Mouse (Mus musculus): ENCODE measurements around the gene Ccr7. TPM values are rescaled to one million over a fixed set of nuclear protein-coding genes. Genes with fewer than 3 reads are reported as not detected.

Ccr7 gene
- polyA plus RNA-seq, 2 experiments, result 0.11 to 0.29 TPM

DNA sequence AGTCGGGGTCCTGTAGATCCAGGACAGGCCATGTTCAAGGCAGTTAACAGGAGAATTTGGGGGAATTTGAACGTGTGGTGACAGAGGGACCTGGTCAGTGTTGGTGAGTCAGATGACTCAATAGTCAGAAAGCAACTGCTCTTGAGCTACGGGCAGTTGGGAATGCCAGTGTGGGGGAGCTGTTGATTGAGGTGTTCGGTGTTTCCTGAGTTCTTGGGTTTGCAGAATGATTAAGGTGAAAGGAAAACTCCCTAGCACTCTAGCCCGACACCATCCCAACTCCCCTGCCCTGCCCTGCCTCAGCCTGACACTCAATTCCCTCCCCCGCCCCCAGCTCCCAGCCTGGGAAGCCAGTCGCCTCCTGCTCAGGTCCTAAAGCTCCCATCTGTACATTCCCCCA lies 4.0 kb downstream of the Ccr7 start:
- no peaks in the 10 kb centered on the region for H3K9me3 ChIP-seq (ENCODE audit: control insufficient read depth, low read length)
- no peaks in the 10 kb centered on the region for H3K27me3 ChIP-seq (ENCODE audit: control insufficient read depth, insufficient read depth, low read length)
- H3K4me2 ChIP-seq (ENCODE audit: low read depth), result no peak overlapping the region
- no peak for TF ChIP-seq EP300 (IDR thresholded peaks at IDR 0.05; ENCODE audit: low read depth)
- no peak for TF ChIP-seq CTCF (IDR thresholded peaks at IDR 0.05; ENCODE audit: low read depth)
- no peak overlapping the region for H3K4me3 ChIP-seq (ENCODE audit: insufficient read depth in 1 of 2, low read depth in 2 of 2, low read length in 2 of 2)
- ATAC-seq (ENCODE audit: insufficient read depth) (no peak), DNase-seq (ENCODE audit: low read depth in 3 of 3, low spot score in 3 of 3) (no peak)
- no peaks in the 10 kb centered on the region for H3K36me3 ChIP-seq (replicated peaks; ENCODE audit: control insufficient read depth, insufficient read depth, low read depth)
- no peak overlapping the region for H3K27ac ChIP-seq
- 43% methylated on average over 7 of the region's 7 CpGs for WGBS (ENCODE audit: insufficient replicate concordance)
- H3K9ac ChIP-seq (replicated peaks), result no peak overlapping the region
- peaks cover 0 to 3% of the 10 kb centered on the region in 2 experiments; a peak in 1 of 4 replicates for H3K4me1 ChIP-seq (replicated peaks; ENCODE audit: control insufficient read depth in 2 of 2, insufficient read depth in 2 of 2, low read length in 1 of 2)

DNA sequence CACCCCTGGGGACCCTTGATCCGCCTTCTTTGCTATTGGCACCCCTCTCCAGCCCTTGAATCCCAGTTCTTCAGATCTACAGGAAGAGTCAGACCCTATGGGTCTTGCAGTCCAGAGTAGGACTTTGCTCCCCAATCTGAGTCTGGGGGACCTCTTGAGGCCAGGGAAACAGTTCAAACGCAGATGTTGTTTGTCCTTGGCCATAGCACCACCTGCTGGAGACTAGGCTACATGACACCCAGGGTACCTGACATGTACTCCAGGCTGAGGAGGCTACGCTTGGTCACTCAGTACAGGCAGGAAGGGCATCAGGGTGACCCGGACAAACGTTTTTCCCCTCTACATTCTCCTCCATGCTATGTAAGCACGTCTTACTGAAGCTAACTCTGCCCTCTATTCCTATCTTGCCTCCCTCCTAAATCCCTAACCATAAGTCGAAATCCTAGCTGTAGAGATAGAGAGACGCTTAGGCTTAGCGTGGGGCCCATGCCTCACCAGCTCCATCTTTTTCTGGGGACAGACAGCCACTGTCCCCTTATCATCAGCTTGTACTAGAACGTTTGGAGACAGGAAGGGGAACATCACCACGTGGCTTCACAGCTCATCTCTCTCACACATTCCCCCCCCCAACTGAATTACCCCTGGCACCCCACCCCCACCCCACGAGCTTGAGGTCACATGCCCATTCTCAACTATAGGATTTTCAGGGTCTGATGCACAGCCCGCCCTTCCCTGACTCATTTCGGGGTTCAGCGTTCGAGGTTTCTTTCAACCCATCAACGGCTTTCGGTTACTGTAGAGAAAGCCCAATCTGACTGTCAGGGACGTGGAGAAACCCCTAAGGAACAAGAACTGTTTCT lies 4.7 kb downstream of the Ccr7 start:
- no peaks in the 10 kb centered on the region for H3K27me3 ChIP-seq (ENCODE audit: control insufficient read depth, insufficient read depth, low read length)
- H3K27ac ChIP-seq, result no peak overlapping the region
- H3K36me3 ChIP-seq (replicated peaks; ENCODE audit: control insufficient read depth, insufficient read depth, low read depth), result no peaks in the 10 kb centered on the region
- H3K9ac ChIP-seq (replicated peaks), result no peak overlapping the region
- no peaks in the 10 kb centered on the region for H3K9me3 ChIP-seq (ENCODE audit: control insufficient read depth, low read length)
- no peak overlapping the region for H3K4me3 ChIP-seq (ENCODE audit: insufficient read depth in 1 of 2, low read depth in 2 of 2, low read length in 2 of 2)
- ATAC-seq (ENCODE audit: insufficient read depth) (peak; percentile 37; the same call in 1 of the 2 replicates), DNase-seq (ENCODE audit: low read depth in 3 of 3, low spot score in 3 of 3) (peak; percentile 31 to 45 (median 37))
- peaks cover 0 to 3% of the 10 kb centered on the region in 2 experiments; a peak in 1 of 4 replicates for H3K4me1 ChIP-seq (replicated peaks; ENCODE audit: control insufficient read depth in 2 of 2, insufficient read depth in 2 of 2, low read length in 1 of 2)
- peak; percentile 96 for TF ChIP-seq CTCF (IDR thresholded peaks at IDR 0.05; ENCODE audit: low read depth)
- TF ChIP-seq EP300 (IDR thresholded peaks at IDR 0.05; ENCODE audit: low read depth), result no peak
- 34% methylated on average over 19 of the region's 19 CpGs for WGBS (ENCODE audit: insufficient replicate concordance)
- no peak overlapping the region for H3K4me2 ChIP-seq (ENCODE audit: low read depth)

DNA sequence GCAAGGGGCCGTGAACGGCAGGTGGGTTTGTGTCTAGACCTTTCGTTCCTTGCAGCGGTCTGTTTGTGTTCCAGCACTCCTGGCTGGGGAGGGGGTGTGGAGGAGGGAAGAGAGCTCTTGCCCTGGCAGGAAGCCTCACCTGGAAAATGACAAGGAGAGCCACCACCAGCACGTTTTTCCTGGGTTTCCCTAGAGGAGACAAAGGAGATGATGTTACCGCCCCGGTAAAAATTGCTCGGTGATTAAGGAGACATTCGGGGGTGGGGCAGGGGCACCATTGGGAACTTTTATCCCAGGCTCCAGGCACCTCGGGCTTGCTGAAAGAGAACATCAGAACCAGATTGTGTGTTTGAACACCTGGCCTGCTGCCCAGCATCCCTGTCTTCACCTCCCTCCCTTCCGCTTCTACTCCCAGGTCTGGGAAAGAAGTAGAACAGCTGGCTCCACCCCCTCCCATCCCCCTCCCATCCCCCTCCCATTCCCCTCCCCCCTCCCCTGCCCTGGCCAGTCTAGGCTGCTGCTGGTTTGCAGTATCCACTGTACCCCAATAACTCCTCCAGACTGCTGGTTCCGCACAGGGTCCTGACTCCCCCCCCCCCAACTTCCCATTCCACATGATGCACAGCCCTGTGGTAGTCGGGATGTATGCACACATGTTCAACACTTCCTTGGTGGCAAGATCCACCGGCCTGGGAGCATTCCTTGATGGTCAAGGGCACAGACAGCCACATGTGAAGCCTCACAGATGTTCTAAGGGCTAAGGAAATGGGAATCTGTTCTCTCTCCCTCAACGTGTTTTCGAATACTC lies 5.8 kb downstream of the Ccr7 start:
- Histone ChIP-seq H3K9me3 (ENCODE audit: control insufficient read depth, low read length) (no peaks in the 10 kb centered on the region), H3K36me3 (replicated peaks; ENCODE audit: control insufficient read depth, insufficient read depth, low read depth) (no peaks in the 10 kb centered on the region), H3K4me1 (replicated peaks; ENCODE audit: control insufficient read depth in 2 of 2, insufficient read depth in 2 of 2, low read length in 1 of 2) (peaks cover 0 to 3% of the 10 kb centered on the region in 2 experiments; a peak in 1 of 4 replicates), H3K9ac (replicated peaks) (no peak overlapping the region), H3K27me3 (ENCODE audit: control insufficient read depth, insufficient read depth, low read length) (no peaks in the 10 kb centered on the region), H3K27ac (no peak overlapping the region), H3K4me3 (ENCODE audit: insufficient read depth in 1 of 2, low read depth in 2 of 2, low read length in 2 of 2) (no peak overlapping the region), H3K4me2 (ENCODE audit: low read depth) (no peak overlapping the region)
- TF ChIP-seq EP300 (IDR thresholded peaks at IDR 0.05; ENCODE audit: low read depth), result no peak
- TF ChIP-seq CTCF (IDR thresholded peaks at IDR 0.05; ENCODE audit: low read depth), result no peak
- no peak for DNase-seq (ENCODE audit: low read depth in 3 of 3, low spot score in 3 of 3)
- no peak for ATAC-seq (ENCODE audit: insufficient read depth)
- 23% methylated on average over 16 of the region's 16 CpGs for WGBS (ENCODE audit: insufficient replicate concordance)

DNA sequence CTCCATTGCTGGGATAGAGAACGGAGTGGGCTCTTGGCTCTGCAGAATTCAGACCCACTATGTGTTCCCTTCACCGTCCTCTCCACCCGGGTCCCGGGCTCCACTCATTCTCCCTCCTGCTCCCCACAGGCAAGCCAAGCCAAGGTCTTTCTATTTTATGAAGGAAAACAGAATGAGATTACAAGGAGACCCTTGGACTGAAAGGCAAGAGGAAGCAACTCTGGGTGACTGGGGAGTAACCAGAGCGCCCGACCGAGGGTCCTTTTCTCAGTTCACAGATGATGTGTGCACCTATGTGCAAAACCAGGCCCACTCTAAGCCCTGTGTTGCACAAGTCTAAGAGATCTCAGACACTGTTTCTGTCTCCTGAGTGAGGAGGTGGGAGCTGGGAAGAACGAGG lies 6.5 kb downstream of the Ccr7 start:
- 26% methylated on average over 8 of the region's 8 CpGs for WGBS (ENCODE audit: insufficient replicate concordance)

DNA sequence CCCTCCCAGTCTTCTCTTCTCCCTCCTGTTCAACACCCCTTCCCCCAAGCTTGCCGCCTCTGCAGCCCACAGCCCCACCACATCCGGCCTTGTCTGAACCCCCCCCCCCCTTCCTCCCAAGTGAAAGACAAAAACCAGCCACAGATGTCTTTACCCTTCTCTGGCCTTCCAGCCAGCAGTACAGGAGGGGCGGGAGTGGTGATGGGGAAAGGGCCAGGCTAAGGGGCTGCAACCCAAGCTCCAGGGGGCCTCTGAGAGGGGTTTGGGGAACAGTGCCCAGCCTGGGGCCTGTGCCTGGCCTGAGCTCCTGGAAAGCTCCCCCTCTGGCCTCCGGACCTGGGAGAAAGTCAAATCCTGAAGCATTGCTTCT lies 7.0 kb downstream of the Ccr7 start:
- Histone ChIP-seq H3K27ac (no peak overlapping the region), H3K4me3 (ENCODE audit: insufficient read depth in 1 of 2, low read depth in 2 of 2, low read length in 2 of 2) (no peak overlapping the region), H3K9me3 (ENCODE audit: control insufficient read depth, low read length) (no peaks in the 10 kb centered on the region), H3K27me3 (ENCODE audit: control insufficient read depth, insufficient read depth, low read length) (no peaks in the 10 kb centered on the region), H3K9ac (replicated peaks) (no peak overlapping the region), H3K4me2 (ENCODE audit: low read depth) (no peak overlapping the region), H3K4me1 (replicated peaks; ENCODE audit: control insufficient read depth in 2 of 2, insufficient read depth in 2 of 2, low read length in 1 of 2) (peaks cover 0 to 6% of the 10 kb centered on the region in 2 experiments; a peak in 3 of 4 replicates), H3K36me3 (replicated peaks; ENCODE audit: control insufficient read depth, insufficient read depth, low read depth) (no peaks in the 10 kb centered on the region)
- 5% methylated on average over 3 of the region's 4 CpGs for WGBS (ENCODE audit: insufficient replicate concordance)
- ATAC-seq (ENCODE audit: insufficient read depth) (no peak), DNase-seq (ENCODE audit: low read depth in 3 of 3, low spot score in 3 of 3) (no peak)
- TF ChIP-seq EP300 (IDR thresholded peaks at IDR 0.05; ENCODE audit: low read depth) (no peak), CTCF (IDR thresholded peaks at IDR 0.05; ENCODE audit: low read depth) (no peak)

More for the DNA sequence above, 6.5 kb downstream of the Ccr7 start:
- Histone ChIP-seq H3K27me3 (ENCODE audit: control insufficient read depth, insufficient read depth, low read length) (no peaks in the 10 kb centered on the region), H3K4me1 (replicated peaks; ENCODE audit: control insufficient read depth in 2 of 2, insufficient read depth in 2 of 2, low read length in 1 of 2) (peaks cover 0 to 3% of the 10 kb centered on the region in 2 experiments; a peak in 2 of 4 replicates), H3K9ac (replicated peaks) (no peak overlapping the region), H3K4me3 (ENCODE audit: insufficient read depth in 1 of 2, low read depth in 2 of 2, low read length in 2 of 2) (no peak overlapping the region), H3K36me3 (replicated peaks; ENCODE audit: control insufficient read depth, insufficient read depth, low read depth) (no peaks in the 10 kb centered on the region), H3K4me2 (ENCODE audit: low read depth) (no peak overlapping the region), H3K9me3 (ENCODE audit: control insufficient read depth, low read length) (no peaks in the 10 kb centered on the region), H3K27ac (no peak overlapping the region)
- no peak for ATAC-seq (ENCODE audit: insufficient read depth)
- no peak for DNase-seq (ENCODE audit: low read depth in 3 of 3, low spot score in 3 of 3)
- TF ChIP-seq CTCF (IDR thresholded peaks at IDR 0.05; ENCODE audit: low read depth) (no peak), EP300 (IDR thresholded peaks at IDR 0.05; ENCODE audit: low read depth) (no peak)
